Mouse (Mus musculus) kidney, embryonic 15.5 days (tissue): ENCODE data around the gene Kin. TPM values are rescaled to one million over a fixed set of nuclear protein-coding genes. Genes with fewer than 3 reads are reported as not detected.

Source experiments
- ATAC-seq: fragments of 200-750 bp; cut with Nextera tagmentation; replicated peaks from 2 replicates; pipeline ENCODE4 v1.8.0; 2017; ENCODE audit warnings: moderate TSS enrichment; ENCODE audit not compliant: low FRiP score
- H3K27ac ChIP-seq: fragments of 300-500 bp; sonication (generic); 2 replicates; pipeline ENCODE4 v1.5.1; 2015; ENCODE audit warnings: mild to moderate bottlenecking, inconsistent platforms
- H3K27me3 ChIP-seq: fragments of 300-500 bp; sonication (generic); 2 replicates; pipeline ENCODE4 v1.6.1; 2015; ENCODE audit warnings: inconsistent platforms
- H3K36me3 ChIP-seq: fragments of 300-500 bp; sonication (generic); 2 replicates; pipeline ENCODE4 v1.6.1; 2015; ENCODE audit warnings: inconsistent platforms
- H3K4me1 ChIP-seq: fragments of 300-500 bp; sonication (generic); 2 replicates; pipeline ENCODE4 v1.6.1; 2015; ENCODE audit warnings: inconsistent platforms
- H3K4me2 ChIP-seq: fragments of 300-500 bp; sonication (generic); 2 replicates; pipeline ENCODE4 v1.6.1; 2015; ENCODE audit warnings: moderate library complexity, mild to moderate bottlenecking, inconsistent platforms
- H3K4me3 ChIP-seq: fragments of 300-500 bp; sonication (generic); replicated peaks from 2 replicates; pipeline ENCODE4 v1.5.1; 2015; ENCODE audit warnings: mild to moderate bottlenecking, inconsistent platforms
- H3K9ac ChIP-seq: fragments of 300-500 bp; sonication (generic); 2 replicates; pipeline ENCODE4 v1.6.1; 2015; ENCODE audit warnings: mild to moderate bottlenecking, inconsistent platforms
- H3K9me3 ChIP-seq: fragments of 300-500 bp; sonication (generic); replicated peaks from 2 replicates; pipeline ENCODE4 v1.6.1; 2016; ENCODE audit warnings: inconsistent platforms
- WGBS: fragments of 180-500 bp; shearing (Covaris S2); methylation state at CpG from one replicate; pipeline ENCODE4 v1.1.7; 2015; ENCODE audit warnings: mixed read lengths; 5-methylcytosine and 5-hydroxymethylcytosine counted together
- polyA plus RNA-seq: library from polyadenylated mRNA; unstranded; fragments of >200 nt; fragmentation: Nextera tagmentation; extraction: Ambion mirVana; gene quantifications from 2 replicates; pipeline ENCODE4 v1.2.1, GENCODE M21; 2015

Gene Kin
- polyA plus RNA-seq, 1 experiment from 2014 or later: 29.6 TPM

DNA sequence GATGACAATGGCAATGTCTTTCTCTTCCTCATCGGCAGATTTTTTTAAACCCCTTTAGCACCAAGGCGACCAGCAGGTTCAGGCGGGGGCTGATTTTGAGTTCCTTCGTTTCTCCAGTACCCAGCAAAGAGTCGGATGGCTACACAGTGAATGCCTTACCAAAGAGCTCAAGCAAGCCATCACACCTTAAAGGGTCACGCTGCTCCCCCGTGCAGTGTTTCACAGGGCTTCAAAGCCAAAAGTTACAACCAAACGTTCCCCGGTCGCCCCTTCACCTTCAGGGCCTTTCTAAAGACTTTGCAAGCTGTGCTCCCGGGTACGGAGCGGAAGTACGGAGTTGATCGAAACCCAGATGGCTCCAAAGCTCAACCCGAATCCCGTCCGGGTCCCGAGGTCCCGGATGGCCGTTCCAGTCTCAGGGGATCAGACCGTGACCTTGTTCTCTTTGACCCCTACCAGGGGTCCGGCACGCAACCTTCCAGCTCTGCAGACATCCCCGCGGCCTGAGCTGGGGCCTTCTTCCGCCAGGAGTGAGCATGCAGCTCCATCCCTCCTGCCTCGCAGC lies 566 bp upstream of the Kin start:
- peak overlapping the region; percentile 67 for H3K4me2 ChIP-seq
- H3K9me3 ChIP-seq: no peaks in the 10 kb centered on the region
- peak; percentile 78; the same call in 1 of the 2 replicates for ATAC-seq
- peaks cover 23% of the 10 kb centered on the region; the same call in 1 of the 2 replicates for H3K36me3 ChIP-seq
- H3K27me3 ChIP-seq: no peaks in the 10 kb centered on the region
- H3K27ac ChIP-seq: peak overlapping the region; percentile 97
- peak overlapping the region; percentile 98 for H3K9ac ChIP-seq
- WGBS: under 1% methylated on average over 28 of the region's 28 CpGs
- H3K4me3 ChIP-seq: peak overlapping the region; percentile 97
- peaks cover 43% of the 10 kb centered on the region for H3K4me1 ChIP-seq

DNA sequence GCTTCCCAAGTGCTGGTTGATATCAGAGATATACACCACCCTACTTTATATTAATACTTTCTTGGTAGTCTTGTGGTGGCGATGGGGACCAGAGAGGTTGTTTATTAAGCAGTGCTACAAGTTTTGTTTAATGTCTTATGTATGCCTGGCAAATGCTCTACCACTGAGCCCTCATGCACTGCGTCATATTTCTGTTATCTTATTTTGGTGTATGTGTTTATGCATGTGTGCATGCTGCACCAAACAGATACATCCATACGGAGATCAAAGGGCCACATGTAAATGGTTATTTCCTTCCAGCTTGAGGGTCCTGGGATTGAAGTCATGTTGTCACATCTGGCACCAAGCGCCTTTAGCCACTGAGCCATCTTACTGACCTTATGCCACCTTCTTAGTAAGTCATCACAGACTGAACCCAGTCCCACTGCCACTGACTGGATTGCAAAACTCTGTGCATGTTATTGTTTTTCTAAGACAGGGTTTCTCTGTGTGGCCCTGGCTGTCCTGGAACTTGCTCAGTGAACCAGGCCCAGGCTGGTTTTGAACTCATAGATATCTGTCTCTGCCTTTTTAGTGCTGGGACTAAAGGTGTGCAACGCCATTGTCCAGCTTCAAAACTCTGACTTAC lies 1.2 kb downstream of the Kin start:
- H3K4me1 ChIP-seq: peaks cover 32% of the 10 kb centered on the region
- H3K9ac ChIP-seq: peak overlapping the region; percentile 84
- no peaks in the 10 kb centered on the region for H3K9me3 ChIP-seq
- H3K4me3 ChIP-seq: peak overlapping the region; percentile 97
- 90% methylated on average over 5 of the region's 5 CpGs for WGBS
- H3K27me3 ChIP-seq: no peaks in the 10 kb centered on the region
- H3K27ac ChIP-seq: no peak overlapping the region
- no peak for ATAC-seq
- peaks cover 25% of the 10 kb centered on the region; the same call in 1 of the 2 replicates for H3K36me3 ChIP-seq
- H3K4me2 ChIP-seq: peak overlapping the region; percentile 69

DNA sequence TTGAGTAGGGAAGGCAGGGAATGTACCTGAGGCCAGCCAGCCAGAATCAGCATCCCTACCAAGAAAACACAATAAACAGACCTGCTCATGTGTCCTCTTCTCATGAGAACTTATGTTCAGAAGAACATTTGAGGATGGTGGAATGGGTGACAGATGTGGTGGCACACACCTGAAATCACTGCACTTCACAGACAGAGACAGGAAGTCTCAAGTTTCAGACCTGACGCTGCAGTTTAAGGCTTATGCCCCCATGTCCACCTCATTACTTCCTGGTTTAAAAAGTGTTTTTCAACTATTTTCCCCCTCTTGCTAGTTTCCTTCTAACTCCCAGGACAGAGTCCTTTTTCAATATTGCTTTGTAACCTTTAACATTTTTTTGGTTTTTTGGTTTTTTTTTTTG lies 2.3 kb downstream of the Kin start:
- no peaks in the 10 kb centered on the region for H3K9me3 ChIP-seq
- H3K27ac ChIP-seq: no peak overlapping the region
- H3K36me3 ChIP-seq: peaks cover 35% of the 10 kb centered on the region
- H3K4me2 ChIP-seq: no peak overlapping the region
- H3K27me3 ChIP-seq: no peaks in the 10 kb centered on the region
- H3K4me1 ChIP-seq: peaks cover 25% of the 10 kb centered on the region
- no peak overlapping the region for H3K9ac ChIP-seq
- no peak for ATAC-seq
- 48% methylated on average over 1 of the region's 1 CpGs for WGBS
- no peak overlapping the region for H3K4me3 ChIP-seq

GRCm38 (mm10) chr2:10087256-10087850 lies 7.0 kb downstream of the Kin start:
- no peaks in the 10 kb centered on the region for H3K9me3 ChIP-seq
- H3K4me2 ChIP-seq: no peak overlapping the region
- peaks cover 76% of the 10 kb centered on the region for H3K36me3 ChIP-seq
- 79% methylated on average over 8 of the region's 8 CpGs for WGBS
- H3K27me3 ChIP-seq: no peaks in the 10 kb centered on the region
- H3K9ac ChIP-seq: no peak overlapping the region
- H3K27ac ChIP-seq: no peak overlapping the region
- no peak overlapping the region for H3K4me3 ChIP-seq
- H3K4me1 ChIP-seq: no peaks in the 10 kb centered on the region
- no peak for ATAC-seq

GRCm38 (mm10) chr2:10094327-10095100 lies 14.1 kb downstream of the Kin start:
- Histone ChIP-seq H3K4me2 (no peak overlapping the region), H3K36me3 (peaks cover 47% of the 10 kb centered on the region), H3K4me1 (no peaks in the 10 kb centered on the region), H3K9me3 (no peaks in the 10 kb centered on the region), H3K9ac (no peak overlapping the region), H3K27me3 (no peaks in the 10 kb centered on the region), H3K4me3 (no peak overlapping the region), H3K27ac (no peak overlapping the region)
- ATAC-seq: no peak
- 74% methylated on average over 14 of the region's 14 CpGs for WGBS

- no peaks in the 10 kb centered on the region for H3K27me3 ChIP-seq
- ATAC-seq: no peak
- no peak overlapping the region for H3K4me3 ChIP-seq
- no peaks in the 10 kb centered on the region for H3K4me1 ChIP-seq
- H3K27ac ChIP-seq: no peak overlapping the region
- H3K9ac ChIP-seq: no peak overlapping the region
- no peaks in the 10 kb centered on the region for H3K9me3 ChIP-seq
- H3K36me3 ChIP-seq: peaks cover 9% of the 10 kb centered on the region
- WGBS: 35% methylated on average over 9 of the region's 9 CpGs
- no peak overlapping the region for H3K4me2 ChIP-seq
Observed at GRCm38 (mm10) chr2:10098598-10099215, 18.3 kb downstream of the Kin start.

DNA sequence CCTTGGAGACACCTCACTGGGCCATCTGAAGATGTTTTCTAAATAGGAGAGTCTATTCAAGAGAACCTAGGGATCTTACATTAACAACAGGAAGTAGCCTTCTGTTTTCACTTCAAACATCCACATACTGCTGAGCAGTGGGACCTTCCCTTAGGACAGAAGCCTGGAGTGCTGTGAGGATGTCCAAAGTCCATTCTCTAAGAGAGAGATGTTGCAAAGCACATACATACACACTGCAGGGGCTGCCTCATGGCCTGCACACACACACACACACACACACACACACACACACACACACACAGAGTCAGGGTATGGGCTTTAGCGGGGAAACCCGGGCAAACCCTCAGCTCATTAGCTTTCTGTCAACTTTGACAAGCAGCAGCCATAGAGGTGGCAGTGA lies 20.1 kb downstream of the Kin start:
- 65% methylated on average over 2 of the region's 2 CpGs for WGBS
- 0 out of 2 replicates have a peak, but pooled peaks have one; percentile 9 for ATAC-seq

DNA sequence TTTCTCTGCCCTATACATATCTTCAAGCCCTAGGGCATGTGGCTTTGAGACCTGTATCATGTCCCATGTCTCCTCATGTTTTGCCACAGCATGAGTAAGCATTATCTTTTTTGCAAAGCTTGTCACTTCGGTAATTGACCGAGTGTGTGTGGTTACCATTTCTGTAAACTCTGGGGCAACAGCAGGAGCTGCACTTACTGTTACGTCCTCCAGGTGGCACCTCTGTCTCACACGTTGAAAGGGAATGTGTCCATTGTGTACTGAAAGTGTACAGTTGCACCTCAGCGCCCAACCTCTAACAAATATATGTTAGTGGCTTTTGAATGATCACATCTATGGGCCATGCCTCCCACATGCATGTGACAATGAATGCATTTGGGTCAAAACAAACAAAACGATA lies 20.8 kb downstream of the Kin start:
- H3K9me3 ChIP-seq: no peaks in the 10 kb centered on the region
- 0 out of 2 replicates have a peak, but pooled peaks have one; percentile 33 for ATAC-seq
- H3K27me3 ChIP-seq: no peaks in the 10 kb centered on the region
- H3K36me3 ChIP-seq: no peaks in the 10 kb centered on the region
- no peak overlapping the region for H3K4me3 ChIP-seq
- no peak overlapping the region for H3K9ac ChIP-seq
- no peaks in the 10 kb centered on the region for H3K4me1 ChIP-seq
- no peak overlapping the region for H3K4me2 ChIP-seq
- H3K27ac ChIP-seq: no peak overlapping the region
- 43% methylated on average over 6 of the region's 6 CpGs for WGBS

More for the DNA sequence above, 20.1 kb downstream of the Kin start:
- Histone ChIP-seq H3K36me3 (no peaks in the 10 kb centered on the region), H3K9ac (no peak overlapping the region), H3K9me3 (no peaks in the 10 kb centered on the region), H3K27ac (no peak overlapping the region), H3K4me1 (no peaks in the 10 kb centered on the region), H3K4me3 (no peak overlapping the region), H3K4me2 (no peak overlapping the region), H3K27me3 (no peaks in the 10 kb centered on the region)

GRCm38 (mm10) chr2:10108535-10109189 lies 28.3 kb downstream of the Kin start:
- 68% methylated on average over 6 of the region's 6 CpGs for WGBS
- no peak overlapping the region for H3K4me2 ChIP-seq
- no peaks in the 10 kb centered on the region for H3K36me3 ChIP-seq
- H3K4me3 ChIP-seq: no peak overlapping the region
- no peak overlapping the region for H3K27ac ChIP-seq
- ATAC-seq: no peak
- H3K9me3 ChIP-seq: no peaks in the 10 kb centered on the region
- no peak overlapping the region for H3K9ac ChIP-seq
- H3K27me3 ChIP-seq: no peaks in the 10 kb centered on the region
- 0 out of 2 replicates have a peak, but pooled peaks cover 3% of the 10 kb centered on the region for H3K4me1 ChIP-seq

DNA sequence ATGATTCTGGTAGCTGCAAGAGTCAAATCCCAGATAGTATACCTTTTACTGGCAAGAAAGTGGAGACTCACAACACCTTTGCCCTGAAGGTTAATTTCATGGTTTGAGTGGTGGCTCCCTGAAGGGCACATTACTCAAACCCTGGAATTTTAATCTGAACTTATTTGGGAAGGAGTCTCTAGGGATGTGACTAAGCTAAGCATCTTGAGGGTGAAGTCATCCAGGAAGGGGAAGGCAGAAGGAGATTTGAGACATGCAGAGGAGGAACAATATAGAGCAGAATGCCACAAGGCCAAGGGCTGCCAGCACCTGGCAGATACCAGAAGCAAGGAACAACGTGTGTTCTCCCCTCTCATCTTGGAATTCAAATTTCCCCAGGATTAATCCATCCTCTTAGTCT lies 38.4 kb downstream of the Kin start:
- ATAC-seq: no peak
- Histone ChIP-seq H3K9me3 (no peaks in the 10 kb centered on the region), H3K4me2 (no peak overlapping the region), H3K9ac (no peak overlapping the region), H3K36me3 (no peaks in the 10 kb centered on the region), H3K4me1 (no peaks in the 10 kb centered on the region), H3K27ac (no peak overlapping the region), H3K4me3 (no peak overlapping the region), H3K27me3 (no peaks in the 10 kb centered on the region)
- 67% methylated on average over 1 of the region's 1 CpGs for WGBS

- no peak overlapping the region for H3K27ac ChIP-seq
- H3K9me3 ChIP-seq: no peaks in the 10 kb centered on the region
- no peak overlapping the region for H3K9ac ChIP-seq
- no peak for ATAC-seq
- H3K27me3 ChIP-seq: no peaks in the 10 kb centered on the region
- no peak overlapping the region for H3K4me3 ChIP-seq
- H3K4me1 ChIP-seq: no peaks in the 10 kb centered on the region
- H3K4me2 ChIP-seq: no peak overlapping the region
- WGBS: 83% methylated on average over 8 of the region's 8 CpGs
- no peaks in the 10 kb centered on the region for H3K36me3 ChIP-seq
Observed at GRCm38 (mm10) chr2:10119276-10119675, 38.9 kb downstream of the Kin start.
